Mouse (Mus musculus): Measurements from ENCODE around the gene Gm20388. TPM values are rescaled to one million over a fixed set of nuclear protein-coding genes. Genes with fewer than 3 reads are reported as not detected.

Gm20388 gene
- polyA plus RNA-seq, 1 experiment from 2014 or later, result not detected

- H3K27ac ChIP-seq (ENCODE audit: low read depth, low read length), result no peak overlapping the region
- ATAC-seq (ENCODE audit: low FRiP score) (peak; percentile 58), DNase-seq (ENCODE audit: low spot score, missing footprints) (no peak)
- no peak overlapping the region for H3K4me3 ChIP-seq (ENCODE audit: low read depth, low read length)
- no peaks in the 10 kb centered on the region; the same call in 1 of the 2 replicates for H3K4me1 ChIP-seq (ENCODE audit: control insufficient read depth, insufficient read depth, low read length)
- H3K27me3 ChIP-seq (ENCODE audit: control insufficient read depth, insufficient read depth, low read length), result no peaks in the 10 kb centered on the region
- H3K36me3 ChIP-seq (ENCODE audit: control insufficient read depth, insufficient read depth, low read length), result no peaks in the 10 kb centered on the region
- H3K9me3 ChIP-seq (ENCODE audit: control insufficient read depth, low read length), result no peaks in the 10 kb centered on the region
- WGBS, result 78% methylated on average over 16 of the region's 16 CpGs
- no peak overlapping the region for H3K4me2 ChIP-seq
- no peak overlapping the region for H3K9ac ChIP-seq (ENCODE audit: low read length)
Measured at GRCm38 (mm10) chr8:122651326-122651921, 2740.8 kb downstream of the Gm20388 start.

- Histone ChIP-seq H3K9ac (ENCODE audit: low read length) (no peak overlapping the region), H3K4me1 (ENCODE audit: control insufficient read depth, insufficient read depth, low read length) (no peaks in the 10 kb centered on the region; the same call in 1 of the 2 replicates), H3K4me2 (no peak overlapping the region), H3K9me3 (ENCODE audit: control insufficient read depth, low read length) (no peaks in the 10 kb centered on the region), H3K4me3 (ENCODE audit: low read depth, low read length) (no peak overlapping the region), H3K27ac (ENCODE audit: low read depth, low read length) (no peak overlapping the region), H3K27me3 (ENCODE audit: control insufficient read depth, insufficient read depth, low read length) (no peaks in the 10 kb centered on the region), H3K36me3 (ENCODE audit: control insufficient read depth, insufficient read depth, low read length) (no peaks in the 10 kb centered on the region)
- no peak for ATAC-seq (ENCODE audit: low FRiP score)
- no peak for DNase-seq (ENCODE audit: low spot score, missing footprints)
- 76% methylated on average over 6 of the region's 6 CpGs for WGBS
Measured at GRCm38 (mm10) chr8:122652643-122653042, 2742.0 kb downstream of the Gm20388 start.

GRCm38 (mm10) chr8:122654768-122655167, 2744.1 kb downstream of the Gm20388 start:
- Histone ChIP-seq H3K4me1 (ENCODE audit: control insufficient read depth, insufficient read depth, low read length) (peaks cover 3% of the 10 kb centered on the region; the same call in 1 of the 2 replicates), H3K4me3 (ENCODE audit: low read depth, low read length) (no peak overlapping the region), H3K4me2 (no peak overlapping the region), H3K27me3 (ENCODE audit: control insufficient read depth, insufficient read depth, low read length) (no peaks in the 10 kb centered on the region), H3K9me3 (ENCODE audit: control insufficient read depth, low read length) (no peaks in the 10 kb centered on the region), H3K36me3 (ENCODE audit: control insufficient read depth, insufficient read depth, low read length) (no peaks in the 10 kb centered on the region), H3K27ac (ENCODE audit: low read depth, low read length) (no peak overlapping the region), H3K9ac (ENCODE audit: low read length) (no peak overlapping the region)
- DNase-seq (ENCODE audit: low spot score, missing footprints), result no peak
- 83% methylated on average over 7 of the region's 7 CpGs for WGBS
- ATAC-seq (ENCODE audit: low FRiP score), result no peak

GRCm38 (mm10) chr8:122656056-122656999, 2745.7 kb downstream of the Gm20388 start:
- no peak for ATAC-seq (ENCODE audit: low FRiP score)
- H3K4me3 ChIP-seq (ENCODE audit: low read depth, low read length), result no peak overlapping the region
- no peaks in the 10 kb centered on the region for H3K9me3 ChIP-seq (ENCODE audit: control insufficient read depth, low read length)
- 91% methylated on average over 13 of the region's 13 CpGs for WGBS
- H3K27me3 ChIP-seq (ENCODE audit: control insufficient read depth, insufficient read depth, low read length), result no peaks in the 10 kb centered on the region
- peaks cover 3% of the 10 kb centered on the region; the same call in 1 of the 2 replicates for H3K4me1 ChIP-seq (ENCODE audit: control insufficient read depth, insufficient read depth, low read length)
- no peak overlapping the region for H3K27ac ChIP-seq (ENCODE audit: low read depth, low read length)
- DNase-seq (ENCODE audit: low spot score, missing footprints), result no peak
- no peaks in the 10 kb centered on the region for H3K36me3 ChIP-seq (ENCODE audit: control insufficient read depth, insufficient read depth, low read length)
- no peak overlapping the region for H3K4me2 ChIP-seq
- H3K9ac ChIP-seq (ENCODE audit: low read length), result no peak overlapping the region

GRCm38 (mm10) chr8:122658149-122658806, 2747.6 kb downstream of the Gm20388 start:
- DNase-seq (ENCODE audit: low spot score, missing footprints), result no peak
- 78% methylated on average over 10 of the region's 10 CpGs for WGBS
- Histone ChIP-seq H3K27me3 (ENCODE audit: control insufficient read depth, insufficient read depth, low read length) (no peaks in the 10 kb centered on the region), H3K36me3 (ENCODE audit: control insufficient read depth, insufficient read depth, low read length) (no peaks in the 10 kb centered on the region), H3K9me3 (ENCODE audit: control insufficient read depth, low read length) (no peaks in the 10 kb centered on the region), H3K4me3 (ENCODE audit: low read depth, low read length) (no peak overlapping the region), H3K27ac (ENCODE audit: low read depth, low read length) (no peak overlapping the region), H3K4me2 (no peak overlapping the region), H3K9ac (ENCODE audit: low read length) (no peak overlapping the region), H3K4me1 (ENCODE audit: control insufficient read depth, insufficient read depth, low read length) (0 out of 2 replicates have a peak, but pooled peaks cover 3% of the 10 kb centered on the region)
- ATAC-seq (ENCODE audit: low FRiP score), result no peak

- H3K4me3 ChIP-seq (ENCODE audit: low read depth, low read length), result no peak overlapping the region
- H3K4me2 ChIP-seq, result no peak overlapping the region
- no peak overlapping the region for H3K9ac ChIP-seq (ENCODE audit: low read length)
- DNase-seq (ENCODE audit: low spot score, missing footprints), result no peak
- no peaks in the 10 kb centered on the region for H3K36me3 ChIP-seq (ENCODE audit: control insufficient read depth, insufficient read depth, low read length)
- no peaks in the 10 kb centered on the region for H3K9me3 ChIP-seq (ENCODE audit: control insufficient read depth, low read length)
- 0 out of 2 replicates have a peak, but pooled peaks cover 3% of the 10 kb centered on the region for H3K4me1 ChIP-seq (ENCODE audit: control insufficient read depth, insufficient read depth, low read length)
- H3K27ac ChIP-seq (ENCODE audit: low read depth, low read length), result no peak overlapping the region
- no peak for ATAC-seq (ENCODE audit: low FRiP score)
- 81% methylated on average over 9 of the region's 9 CpGs for WGBS
- no peaks in the 10 kb centered on the region for H3K27me3 ChIP-seq (ENCODE audit: control insufficient read depth, insufficient read depth, low read length)
Measured at GRCm38 (mm10) chr8:122658807-122659160, 2748.1 kb downstream of the Gm20388 start.

GRCm38 (mm10) chr8:122660022-122660421, 2749.4 kb downstream of the Gm20388 start:
- Histone ChIP-seq H3K36me3 (ENCODE audit: control insufficient read depth, insufficient read depth, low read length) (no peaks in the 10 kb centered on the region), H3K27me3 (ENCODE audit: control insufficient read depth, insufficient read depth, low read length) (no peaks in the 10 kb centered on the region), H3K9ac (ENCODE audit: low read length) (no peak overlapping the region), H3K4me3 (ENCODE audit: low read depth, low read length) (no peak overlapping the region), H3K4me1 (ENCODE audit: control insufficient read depth, insufficient read depth, low read length) (0 out of 2 replicates have a peak, but pooled peaks cover 3% of the 10 kb centered on the region), H3K27ac (ENCODE audit: low read depth, low read length) (no peak overlapping the region), H3K4me2 (no peak overlapping the region), H3K9me3 (ENCODE audit: control insufficient read depth, low read length) (no peaks in the 10 kb centered on the region)
- DNase-seq (ENCODE audit: low spot score, missing footprints) (no peak), ATAC-seq (ENCODE audit: low FRiP score) (no peak)
- WGBS, result 66% methylated on average over 2 of the region's 2 CpGs

GRCm38 (mm10) chr8:122661138-122661537, 2750.5 kb downstream of the Gm20388 start:
- no peak overlapping the region for H3K4me3 ChIP-seq (ENCODE audit: low read depth, low read length)
- H3K4me2 ChIP-seq, result no peak overlapping the region
- no peaks in the 10 kb centered on the region for H3K27me3 ChIP-seq (ENCODE audit: control insufficient read depth, insufficient read depth, low read length)
- WGBS, result 52% methylated on average over 7 of the region's 7 CpGs
- no peaks in the 10 kb centered on the region for H3K9me3 ChIP-seq (ENCODE audit: control insufficient read depth, low read length)
- H3K27ac ChIP-seq (ENCODE audit: low read depth, low read length), result no peak overlapping the region
- 0 out of 2 replicates have a peak, but pooled peaks cover 3% of the 10 kb centered on the region for H3K4me1 ChIP-seq (ENCODE audit: control insufficient read depth, insufficient read depth, low read length)
- no peaks in the 10 kb centered on the region for H3K36me3 ChIP-seq (ENCODE audit: control insufficient read depth, insufficient read depth, low read length)
- no peak for ATAC-seq (ENCODE audit: low FRiP score)
- DNase-seq (ENCODE audit: low spot score, missing footprints), result no peak
- no peak overlapping the region for H3K9ac ChIP-seq (ENCODE audit: low read length)

All from midbrain, embryonic 11.5 days (tissue).